Mouse (Mus musculus) kidney, embryonic 16.5 days (tissue): Measurements from ENCODE around the gene Clasrp. TPM values are rescaled to one million over a fixed set of nuclear protein-coding genes. Genes with fewer than 3 reads are reported as not detected.

Experiments used
- ATAC-seq: fragments of 200-750 bp; cut with Nextera tagmentation; 2 replicates; pipeline ENCODE4 v1.8.0; 2017; ENCODE audit warnings: moderate TSS enrichment; ENCODE audit not compliant: low FRiP score, low TSS enrichment
- H3K27ac ChIP-seq: fragments of 300-500 bp; sonication (generic); 2 replicates; pipeline ENCODE4 v1.5.1; 2014; ENCODE audit warnings: low read length
- H3K27me3 ChIP-seq: fragments of 300-500 bp; sonication (generic); 2 replicates; pipeline ENCODE4 v1.6.1; 2014; ENCODE audit warnings: low read length, control low read depth, mixed read lengths; ENCODE audit not compliant: insufficient read depth
- H3K36me3 ChIP-seq: fragments of 300-500 bp; sonication (generic); 2 replicates; pipeline ENCODE4 v1.6.1; 2014; ENCODE audit warnings: low read length, control low read depth, mixed read lengths; ENCODE audit not compliant: insufficient read depth
- H3K4me1 ChIP-seq: fragments of 300-500 bp; sonication (generic); 2 replicates; pipeline ENCODE4 v1.6.1; 2014; ENCODE audit warnings: low read length, control low read depth, mixed read lengths; ENCODE audit not compliant: insufficient read depth
- H3K4me2 ChIP-seq: fragments of 300-500 bp; sonication (generic); replicated peaks from 2 replicates; pipeline ENCODE4 v1.6.1; 2014; ENCODE audit warnings: low read depth, low read length
- H3K4me3 ChIP-seq: fragments of 300-500 bp; sonication (generic); 2 replicates; pipeline ENCODE4 v1.5.1; 2014; ENCODE audit warnings: mild to moderate bottlenecking, low read length
- H3K9ac ChIP-seq: fragments of 300-500 bp; sonication (generic); replicated peaks from 2 replicates; pipeline ENCODE4 v1.6.1; 2014; ENCODE audit warnings: low read length
- H3K9me3 ChIP-seq: fragments of 300-500 bp; sonication (generic); 2 replicates; pipeline ENCODE4 v1.6.1; 2016; ENCODE audit warnings: low read length, control low read depth
- WGBS: fragments of 180-500 bp; shearing (Covaris S2); extraction: QIAGEN DNeasy Blood & Tissue Kit; methylation state at CpG from one replicate; pipeline ENCODE4 v1.1.7; 2014; 5-methylcytosine and 5-hydroxymethylcytosine counted together
- polyA plus RNA-seq: library from polyadenylated mRNA; unstranded; fragments of >200 nt; fragmentation: Nextera tagmentation; extraction: Ambion mirVana; gene quantifications from 2 replicates; pipeline ENCODE4 v1.2.1, GENCODE M21; 2015

Clasrp gene
- polyA plus RNA-seq, 1 experiment from 2014 or later = 52.6 TPM

DNA sequence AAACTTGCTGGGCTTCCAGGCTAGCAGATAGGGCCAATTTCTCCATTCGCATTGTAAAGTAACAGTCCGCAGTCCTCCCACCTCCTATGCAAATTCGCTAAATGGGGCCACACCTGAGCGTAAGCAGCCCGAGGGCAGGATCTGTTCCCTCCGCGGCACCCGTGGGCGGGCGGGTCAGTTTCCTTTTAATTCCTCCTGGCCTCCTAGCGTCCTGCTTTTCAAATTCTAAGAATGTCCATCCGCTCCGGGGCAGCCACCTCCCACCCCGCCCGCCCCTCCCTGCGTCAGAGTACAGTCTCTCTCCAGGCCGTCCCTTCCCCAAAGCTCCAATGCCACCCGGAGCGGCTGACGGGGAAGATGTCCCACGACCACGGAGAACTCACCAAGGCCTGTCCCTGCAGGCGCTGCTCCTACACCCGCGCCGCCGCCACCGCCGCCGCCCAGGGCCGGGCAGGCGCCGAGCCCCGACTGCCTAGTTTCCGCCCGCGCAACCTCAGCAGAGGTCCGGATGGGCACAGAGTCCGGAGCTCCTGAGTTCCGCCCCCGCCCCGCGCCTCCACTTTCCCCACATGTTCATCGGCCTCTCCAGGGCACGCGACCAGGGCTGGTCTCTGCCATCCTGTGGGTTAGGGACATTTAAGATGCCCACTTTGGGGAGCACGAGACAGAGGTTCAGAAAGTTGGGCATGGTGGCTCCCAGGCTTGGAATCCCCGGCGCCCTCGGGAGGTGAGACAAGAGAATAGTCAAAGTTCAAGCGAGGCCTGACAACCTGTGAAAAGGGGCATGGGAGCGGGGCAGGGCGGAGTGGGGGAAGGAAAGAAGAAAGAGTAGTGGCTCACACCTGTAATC, 31.1 kb downstream of the Clasrp start:
- H3K4me2 ChIP-seq = peak overlapping the region; percentile 94
- H3K27ac ChIP-seq = peak overlapping the region; percentile 90
- peak; percentile 88 for ATAC-seq
- peaks cover 24% of the 10 kb centered on the region for H3K27me3 ChIP-seq
- H3K4me3 ChIP-seq = peak overlapping the region; percentile 84
- H3K4me1 ChIP-seq = peaks cover 32% of the 10 kb centered on the region
- under 1% methylated on average over 53 of the region's 53 CpGs for WGBS
- no peaks in the 10 kb centered on the region for H3K9me3 ChIP-seq
- H3K36me3 ChIP-seq = peaks cover 15% of the 10 kb centered on the region
- peak overlapping the region; percentile 80 for H3K9ac ChIP-seq

DNA sequence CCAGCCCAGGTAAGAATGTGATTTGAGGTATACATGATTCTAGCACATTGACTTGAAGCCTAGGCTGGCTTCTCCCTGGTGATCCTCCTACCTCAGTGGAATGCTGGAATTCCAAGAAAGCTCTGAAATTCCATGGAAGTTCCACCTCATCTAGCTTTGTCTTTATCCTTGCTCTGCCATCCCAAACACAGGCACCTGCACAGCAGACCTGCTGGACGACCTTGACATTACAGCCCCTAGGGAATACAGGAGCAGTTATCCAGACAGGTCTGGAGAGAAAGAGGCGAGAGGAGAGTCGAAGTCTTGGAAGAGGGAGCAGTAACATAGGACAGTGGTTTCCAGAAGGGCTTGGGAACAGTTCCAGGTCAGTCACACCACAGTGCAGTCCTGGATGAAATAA, 34.6 kb downstream of the Clasrp start:
- H3K9me3 ChIP-seq = no peaks in the 10 kb centered on the region
- no peak for ATAC-seq
- H3K27me3 ChIP-seq = no peaks in the 10 kb centered on the region
- H3K4me1 ChIP-seq = peaks cover 18% of the 10 kb centered on the region
- no peak overlapping the region for H3K4me2 ChIP-seq
- 81% methylated on average over 3 of the region's 3 CpGs for WGBS
- no peak overlapping the region for H3K4me3 ChIP-seq
- H3K9ac ChIP-seq = no peak overlapping the region
- peaks cover 28% of the 10 kb centered on the region for H3K36me3 ChIP-seq
- no peak overlapping the region for H3K27ac ChIP-seq

DNA sequence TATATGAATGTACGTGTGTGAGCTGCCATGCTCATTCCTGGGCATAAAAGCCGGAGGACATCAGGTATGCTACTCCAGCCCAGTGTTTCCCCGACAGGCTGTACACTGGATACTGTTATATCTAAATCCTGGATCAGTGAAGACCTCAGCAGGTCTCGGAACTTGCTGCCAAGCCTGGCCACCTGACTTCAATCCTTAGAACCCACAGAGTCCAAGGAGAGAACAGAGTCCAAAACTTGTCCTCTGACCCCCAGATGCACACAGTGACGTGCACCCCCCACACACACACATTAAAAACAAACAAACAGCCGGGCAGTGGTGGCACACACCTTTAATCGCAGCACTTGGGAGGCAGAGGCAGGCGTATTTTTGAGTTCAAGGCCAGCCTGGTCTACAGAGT, 36.9 kb downstream of the Clasrp start:
- H3K9ac ChIP-seq = no peak overlapping the region
- no peak overlapping the region for H3K4me2 ChIP-seq
- 89% methylated on average over 8 of the region's 8 CpGs for WGBS
- H3K27ac ChIP-seq = no peak overlapping the region
- ATAC-seq = no peak
- no peaks in the 10 kb centered on the region for H3K27me3 ChIP-seq
- H3K36me3 ChIP-seq = peaks cover 35% of the 10 kb centered on the region
- peaks cover 18% of the 10 kb centered on the region for H3K4me1 ChIP-seq
- H3K4me3 ChIP-seq = no peak overlapping the region
- H3K9me3 ChIP-seq = peaks cover 5% of the 10 kb centered on the region

DNA sequence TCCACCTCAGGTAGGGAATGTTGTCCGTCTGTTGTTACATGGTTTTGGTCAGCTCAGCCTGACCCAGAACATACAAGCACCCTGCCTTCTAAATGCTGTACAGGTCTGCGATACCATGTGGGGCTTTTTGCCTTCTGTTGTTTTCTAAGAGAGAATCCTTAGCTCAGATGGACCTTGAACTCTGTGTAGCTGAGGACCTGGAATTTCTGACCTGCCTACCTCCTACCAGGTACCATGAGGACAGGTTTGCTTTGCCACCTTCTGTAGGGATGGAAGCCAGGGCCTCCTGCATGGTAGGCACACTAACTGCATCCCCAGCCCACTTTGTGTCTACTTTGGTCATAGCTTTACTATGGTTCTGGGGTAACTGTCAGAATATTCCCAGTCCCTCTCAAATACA, 38.5 kb downstream of the Clasrp start:
- Histone ChIP-seq H3K4me3 (no peak overlapping the region), H3K4me2 (no peak overlapping the region), H3K36me3 (peaks cover 34% of the 10 kb centered on the region), H3K9ac (no peak overlapping the region), H3K27me3 (no peaks in the 10 kb centered on the region), H3K4me1 (peaks cover 10% of the 10 kb centered on the region), H3K9me3 (peaks cover 5% of the 10 kb centered on the region), H3K27ac (no peak overlapping the region)
- ATAC-seq = no peak
- WGBS = 100% methylated on average over 2 of the region's 2 CpGs

DNA sequence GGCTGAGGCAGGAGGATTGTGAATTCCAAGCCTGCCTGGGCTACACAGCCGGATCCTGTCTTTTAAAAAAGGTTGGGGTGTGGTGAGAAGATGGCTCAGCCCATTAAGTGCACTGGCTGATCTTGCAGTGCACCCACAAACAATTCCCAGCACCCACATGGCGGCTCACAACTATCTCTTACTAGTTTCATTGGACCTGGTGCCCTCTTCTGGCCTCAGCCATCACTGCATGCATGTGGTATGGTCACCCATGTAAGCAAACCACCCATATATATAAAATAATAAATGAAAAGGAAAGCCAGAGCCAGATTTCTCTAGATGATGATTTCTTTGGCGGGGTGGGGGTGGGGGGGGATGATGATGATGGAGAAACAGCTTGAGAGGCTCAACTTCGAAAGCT, 39.8 kb downstream of the Clasrp start:
- 94% methylated on average over 4 of the region's 4 CpGs for WGBS
- Histone ChIP-seq H3K36me3 (peaks cover 24% of the 10 kb centered on the region), H3K9ac (no peak overlapping the region), H3K4me1 (peaks cover 23% of the 10 kb centered on the region), H3K4me2 (no peak overlapping the region), H3K27me3 (no peaks in the 10 kb centered on the region), H3K9me3 (peaks cover 5% of the 10 kb centered on the region), H3K27ac (no peak overlapping the region), H3K4me3 (no peak overlapping the region)
- no peak for ATAC-seq

DNA sequence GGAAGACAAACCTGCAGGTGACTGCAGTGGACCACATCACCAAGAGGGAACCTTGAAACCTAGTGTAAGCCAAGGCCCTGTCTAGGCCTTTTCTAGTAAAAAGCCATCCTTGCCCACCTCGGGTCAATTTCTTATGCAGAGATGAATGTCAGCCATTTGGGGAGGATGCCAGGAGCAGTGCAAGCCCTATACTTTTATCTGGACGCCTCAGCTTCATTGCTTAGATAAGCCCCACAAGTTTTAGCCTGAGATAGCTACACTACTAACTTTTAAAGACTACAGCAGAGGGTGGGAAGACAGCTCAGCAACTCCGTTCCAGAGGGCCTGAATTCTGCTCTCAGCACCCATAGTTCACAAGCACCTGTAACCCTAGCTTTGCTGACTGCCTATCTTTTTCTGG, 40.4 kb downstream of the Clasrp start:
- Histone ChIP-seq H3K9me3 (peaks cover 5% of the 10 kb centered on the region), H3K4me2 (no peak overlapping the region), H3K36me3 (peaks cover 19% of the 10 kb centered on the region), H3K4me3 (no peak overlapping the region), H3K27me3 (no peaks in the 10 kb centered on the region), H3K27ac (no peak overlapping the region), H3K4me1 (peaks cover 29% of the 10 kb centered on the region), H3K9ac (no peak overlapping the region; the same call in 1 of the 2 replicates)
- no peak for ATAC-seq
- 81% methylated on average over 3 of the region's 3 CpGs for WGBS

DNA sequence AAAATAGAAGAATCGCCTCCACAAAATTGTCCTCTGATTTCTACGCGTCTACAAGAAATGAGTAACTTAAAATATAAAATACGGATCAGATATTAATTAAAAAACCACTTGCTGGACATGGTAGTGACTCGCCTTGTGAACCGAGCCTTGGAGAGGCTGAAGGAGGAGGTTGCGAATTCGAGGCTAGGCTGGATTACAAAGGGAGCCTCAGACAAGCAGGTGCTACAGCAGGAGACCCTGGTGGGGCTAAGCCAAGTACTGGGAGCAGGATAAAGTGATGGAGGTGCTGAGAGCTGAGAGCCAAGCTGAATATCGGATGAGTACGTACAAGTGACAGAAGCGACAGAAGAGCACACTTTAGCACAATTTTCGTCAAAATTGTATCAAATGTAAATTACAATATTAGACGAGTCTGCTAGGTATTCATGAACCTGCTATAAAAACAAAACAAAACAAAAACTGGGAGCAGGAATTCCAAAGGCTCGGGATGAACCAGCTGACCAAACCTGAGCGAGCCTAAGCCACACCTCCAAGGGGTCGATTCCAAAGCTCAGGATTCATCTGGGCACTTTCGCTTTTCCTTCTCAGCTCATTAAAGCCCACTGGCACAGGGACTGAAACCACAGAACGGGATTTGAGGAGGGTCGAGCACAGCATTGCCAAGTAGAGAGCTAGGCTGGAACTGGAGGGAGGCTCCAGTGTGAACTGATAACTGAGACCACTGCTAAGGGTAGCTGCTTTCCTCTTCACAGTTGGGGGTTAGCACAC, 41.5 kb downstream of the Clasrp start, which contains the start of gene Ppp1r37:
Gene Ppp1r37, minus strand, starts transcription at position 434 of the 768 bp plus-strand sequence.
- peaks cover 19% of the 10 kb centered on the region for H3K36me3 ChIP-seq
- H3K27me3 ChIP-seq = no peaks in the 10 kb centered on the region
- H3K9ac ChIP-seq = peak within 1 kb of the TSS; percentile 96
- H3K4me2 ChIP-seq = peak within 1 kb of the TSS; percentile 81
- 0 out of 2 replicates have a peak, but pooled peaks have one; percentile 43 for ATAC-seq
- peak within 1 kb of the TSS; percentile 94 for H3K27ac ChIP-seq
- peak within 1 kb of the TSS; percentile 99 for H3K4me3 ChIP-seq
- peaks cover 37% of the 10 kb centered on the region for H3K4me1 ChIP-seq
- 1% methylated on average over 19 of the region's 19 CpGs for WGBS
- peaks cover 5% of the 10 kb centered on the region for H3K9me3 ChIP-seq

DNA sequence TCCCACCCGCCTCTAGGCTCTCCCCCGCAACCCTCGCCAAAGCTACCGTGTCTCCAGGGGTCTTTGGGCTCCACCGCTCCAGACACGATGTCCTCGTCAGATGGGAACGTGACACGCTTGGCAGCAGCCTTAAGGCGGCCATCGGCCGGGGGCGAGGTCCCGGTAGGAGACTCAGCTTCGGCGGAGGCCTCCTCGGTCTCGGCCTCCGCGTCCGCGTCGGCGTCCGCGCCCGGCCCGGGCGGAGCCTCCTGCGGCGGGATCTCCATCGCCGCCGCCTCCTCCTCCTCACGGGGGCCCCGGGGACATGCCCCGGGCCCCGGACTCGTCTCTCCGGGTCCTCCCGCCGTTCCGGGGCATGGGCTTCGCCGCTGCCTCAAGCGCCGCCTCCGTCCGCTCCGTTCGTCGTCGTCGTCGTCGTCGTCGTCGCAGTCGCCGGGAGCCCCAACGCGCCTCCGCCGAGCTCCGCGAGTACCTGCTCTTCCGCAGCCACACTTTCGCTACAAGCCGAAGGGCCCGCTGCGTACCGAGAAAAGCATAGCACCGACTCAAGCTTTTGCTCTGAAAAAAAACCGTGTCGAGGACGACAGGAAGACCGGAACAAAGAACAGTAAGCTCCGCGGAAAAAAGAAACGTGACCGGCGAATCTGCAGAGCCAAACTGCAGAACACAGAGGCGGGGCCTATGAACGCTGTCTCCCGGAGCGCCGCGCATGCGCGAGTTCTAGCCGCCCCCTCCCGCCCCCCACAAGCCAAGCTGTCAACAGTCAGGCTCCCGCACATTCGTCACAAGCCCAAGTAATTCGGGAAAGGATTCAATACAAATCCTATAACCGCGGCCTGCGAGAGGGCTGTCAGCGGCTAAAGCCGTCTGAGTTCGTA, 42.3 kb downstream of the Clasrp start:
- peaks cover 37% of the 10 kb centered on the region for H3K4me1 ChIP-seq

DNA sequence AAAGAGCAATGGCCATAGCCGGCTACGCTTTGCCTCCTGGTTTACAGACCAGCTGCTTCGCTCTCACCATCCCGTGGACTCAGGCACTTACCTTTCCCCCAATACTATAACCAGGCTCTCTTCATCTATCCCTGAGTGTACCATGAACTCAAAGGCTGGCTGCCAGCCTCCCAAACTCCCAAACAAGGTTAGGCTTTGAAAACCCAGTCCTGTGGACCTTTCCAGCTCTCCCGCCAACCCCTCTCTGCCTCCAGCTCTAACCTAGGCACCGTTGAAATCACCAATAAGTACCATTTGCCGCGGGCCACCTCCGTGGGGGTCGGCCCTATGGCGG, 42.9 kb downstream of the Clasrp start:
- Histone ChIP-seq H3K4me3 (peak overlapping the region; percentile 99), H3K36me3 (peaks cover 21% of the 10 kb centered on the region), H3K4me2 (peak overlapping the region; percentile 81), H3K9ac (peak overlapping the region; percentile 96), H3K27ac (peak overlapping the region; percentile 94), H3K27me3 (no peaks in the 10 kb centered on the region), H3K4me1 (peaks cover 37% of the 10 kb centered on the region), H3K9me3 (peaks cover 5% of the 10 kb centered on the region)
- no peak for ATAC-seq
- under 1% methylated on average over 11 of the region's 11 CpGs for WGBS

More for the DNA sequence above, 42.3 kb downstream of the Clasrp start:
- Histone ChIP-seq H3K27me3 (no peaks in the 10 kb centered on the region), H3K9me3 (peaks cover 5% of the 10 kb centered on the region), H3K36me3 (peaks cover 21% of the 10 kb centered on the region), H3K27ac (peak overlapping the region; percentile 94), H3K4me2 (peak overlapping the region; percentile 81), H3K4me3 (peak overlapping the region; percentile 99), H3K9ac (peak overlapping the region; percentile 96)
- under 1% methylated on average over 91 of the region's 102 CpGs for WGBS
- ATAC-seq = peak; percentile 85
